Mouse (Mus musculus) cerebellum, adult (tissue): ENCODE measurements around the gene Cog5.

Experiments used
- ATAC-seq: cut with Nextera tagmentation; 2 replicates; pipeline ENCODE4 v1.9.2; 2017; ENCODE audit warnings: mild to moderate bottlenecking, moderate library complexity, mixed read lengths; ENCODE audit not compliant: insufficient number of reproducible peaks, low FRiP score, low TSS enrichment

Cog5 gene

GRCm38 (mm10) chr12:31706168-31706567 is 51.5 kb downstream of the Cog5 start:
- ATAC-seq = no peak

GRCm38 (mm10) chr12:31707531-31707930 is 52.9 kb downstream of the Cog5 start:
- ATAC-seq = no peak

DNA sequence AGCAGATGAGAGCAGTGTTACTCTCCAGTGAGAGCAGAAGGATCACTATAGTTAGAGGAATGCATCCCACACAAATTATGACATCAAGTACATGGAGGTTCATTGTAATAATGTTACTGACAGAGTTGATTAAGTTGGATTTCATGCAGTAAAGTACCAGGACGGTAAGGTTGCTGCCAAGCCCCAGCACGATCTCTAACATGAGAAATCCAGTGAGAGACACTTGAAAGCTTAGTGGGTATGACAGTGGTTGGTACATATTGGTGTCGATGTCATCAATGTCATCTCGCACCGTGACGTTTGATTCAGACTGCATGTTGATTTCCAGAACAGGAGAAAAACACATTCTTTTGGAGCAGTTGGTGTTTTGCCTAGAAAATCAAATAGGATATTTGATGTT is 55.0 kb downstream of the Cog5 start:
- no peak for ATAC-seq

- no peak for ATAC-seq
These were observed 57.6 kb downstream of the Cog5 start for GRCm38 (mm10) chr12:31712233-31712632.

GRCm38 (mm10) chr12:31712727-31713126 is 58.1 kb downstream of the Cog5 start:
- no peak for ATAC-seq

GRCm38 (mm10) chr12:31713600-31713999 is 58.9 kb downstream of the Cog5 start, which contains the start of gene Gpr22:
Gpr22 (minus strand) TSS chr12:31713947.
- peak; percentile 97 for ATAC-seq

DNA sequence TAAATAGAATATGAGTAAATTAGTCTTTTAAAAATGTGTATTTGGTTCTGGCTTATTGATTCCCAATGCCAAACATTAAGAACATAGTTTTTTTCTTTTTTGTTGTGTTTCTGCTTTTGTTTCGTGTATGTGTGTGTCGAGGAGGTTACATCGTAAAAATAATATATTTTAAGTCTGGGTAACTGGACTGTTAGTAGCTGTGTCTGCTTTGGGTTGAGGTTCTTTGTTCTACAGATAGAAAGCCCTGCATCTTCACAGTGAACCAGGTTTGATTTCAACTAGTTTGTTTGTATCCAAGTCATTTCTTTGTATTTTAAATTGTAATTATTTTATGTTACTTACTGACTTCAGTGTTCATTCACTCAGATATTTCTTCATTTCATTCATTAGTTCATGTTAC is 59.4 kb downstream of the Cog5 start:
- no peak for ATAC-seq

GRCm38 (mm10) chr12:31719586-31720275 is 65.1 kb downstream of the Cog5 start:
- ATAC-seq = no peak

DNA sequence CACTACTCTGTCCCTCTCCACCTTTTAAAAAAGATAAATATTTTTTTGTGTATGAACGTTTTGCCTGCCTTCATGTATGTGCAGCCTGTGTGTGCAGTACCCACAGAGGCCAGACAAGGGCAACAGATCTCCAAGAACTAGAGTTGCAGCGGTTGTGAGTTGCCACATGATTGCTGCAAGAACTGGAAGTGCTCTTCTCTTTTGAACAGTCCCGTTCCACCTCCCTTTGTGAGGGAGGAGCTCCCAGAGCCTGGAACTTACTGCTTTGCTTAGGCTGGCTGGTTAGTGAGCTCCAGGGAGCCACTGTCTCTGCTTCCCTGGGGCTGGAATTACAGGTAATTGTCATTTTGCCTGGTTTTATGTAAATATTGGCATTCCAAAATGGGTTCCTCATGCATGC is 69.9 kb downstream of the Cog5 start:
- no peak for ATAC-seq

DNA sequence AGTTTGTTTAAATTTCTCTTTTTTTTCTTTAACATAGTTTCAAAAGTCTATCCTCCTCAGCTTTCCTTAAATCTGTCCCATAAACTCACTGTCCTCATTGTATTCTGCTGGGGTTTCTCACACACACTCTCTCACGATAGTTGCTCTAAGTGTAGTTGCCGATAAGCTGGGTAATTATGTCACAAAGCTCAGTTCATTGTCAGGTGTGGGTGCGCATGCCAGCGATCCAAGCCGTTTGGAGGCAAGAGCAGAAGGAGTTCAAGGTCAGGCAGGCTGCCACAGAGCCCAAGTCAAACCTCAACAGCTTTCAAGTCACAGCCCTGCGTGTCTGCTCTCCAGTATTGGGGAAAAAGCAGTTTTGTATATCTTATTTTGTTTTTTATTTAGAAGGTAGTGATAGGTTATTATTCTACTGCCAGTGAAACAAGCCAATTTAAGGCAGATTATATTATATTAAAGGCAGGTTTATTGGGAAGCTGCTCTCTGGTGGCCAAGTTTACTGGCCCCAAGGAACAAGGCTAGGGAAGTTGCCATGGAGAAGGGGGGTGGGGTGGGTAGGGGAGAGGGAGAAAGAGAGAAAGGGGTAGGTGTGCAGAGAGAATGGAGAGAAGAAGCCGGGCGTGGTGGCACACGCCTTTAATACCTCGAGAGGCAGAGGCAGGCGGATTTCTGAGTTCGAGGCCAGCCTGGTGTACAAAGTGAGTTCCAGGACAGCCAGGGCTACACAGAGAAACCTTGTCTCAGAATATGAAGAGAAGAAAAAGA is 71.0 kb downstream of the Cog5 start:
- ATAC-seq = no peak

DNA sequence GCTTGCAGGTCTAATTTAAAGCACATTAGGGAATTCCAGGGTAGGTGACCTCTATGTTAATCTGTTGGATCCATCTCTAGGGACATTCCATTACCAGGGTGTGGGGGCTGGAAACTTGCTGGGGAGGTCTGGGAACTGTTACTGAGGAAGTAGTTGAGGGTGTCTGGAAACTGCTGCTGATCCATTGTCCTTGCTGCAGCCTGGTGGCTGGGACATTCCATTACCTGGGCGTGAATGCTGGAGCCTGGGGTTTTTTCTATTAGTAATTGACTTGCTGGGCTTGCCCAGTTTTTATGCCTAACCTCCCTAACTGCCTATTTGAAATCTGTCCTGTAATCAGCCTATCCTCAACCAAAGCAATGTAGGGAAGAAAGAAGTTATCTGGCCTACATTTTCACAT is 72.0 kb downstream of the Cog5 start:
- ATAC-seq = no peak

DNA sequence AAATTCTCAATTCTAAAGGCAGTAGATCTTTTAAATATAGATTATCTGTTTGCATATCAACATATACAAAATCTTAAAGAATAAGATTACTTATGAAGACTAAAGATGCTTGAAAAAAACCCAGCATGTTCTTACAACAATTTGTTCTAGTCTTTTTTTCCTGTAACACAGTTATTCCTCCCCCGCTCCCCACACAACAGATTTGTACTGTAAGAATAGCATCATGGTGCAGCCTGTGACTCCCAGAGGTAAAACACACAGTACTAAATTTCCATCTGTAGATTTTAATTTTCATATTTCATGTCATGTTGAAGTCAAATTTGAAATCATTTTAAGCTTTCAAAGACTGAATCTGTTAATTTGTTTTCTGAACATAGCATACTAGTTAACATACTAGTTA is 75.5 kb downstream of the Cog5 start:
- ATAC-seq = no peak

DNA sequence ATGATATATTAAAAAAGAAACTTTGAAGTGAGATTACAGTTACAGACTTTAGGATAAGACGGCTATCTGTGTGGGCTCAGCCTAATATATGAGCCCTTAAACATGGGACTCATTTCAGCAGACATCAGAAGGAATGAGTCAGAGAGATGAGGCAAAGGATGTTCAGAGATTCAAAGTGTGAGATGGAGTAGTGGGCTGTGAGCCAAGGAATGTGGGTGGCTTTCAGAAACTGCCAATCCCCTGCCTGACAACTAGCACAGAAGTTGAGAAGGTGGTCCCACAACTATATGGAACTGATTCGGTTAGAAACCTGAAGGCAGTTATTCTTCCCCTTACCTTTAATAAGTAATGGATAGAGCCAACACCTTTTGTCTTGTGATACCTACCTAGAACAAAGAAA is 79.9 kb downstream of the Cog5 start:
- ATAC-seq = no peak

DNA sequence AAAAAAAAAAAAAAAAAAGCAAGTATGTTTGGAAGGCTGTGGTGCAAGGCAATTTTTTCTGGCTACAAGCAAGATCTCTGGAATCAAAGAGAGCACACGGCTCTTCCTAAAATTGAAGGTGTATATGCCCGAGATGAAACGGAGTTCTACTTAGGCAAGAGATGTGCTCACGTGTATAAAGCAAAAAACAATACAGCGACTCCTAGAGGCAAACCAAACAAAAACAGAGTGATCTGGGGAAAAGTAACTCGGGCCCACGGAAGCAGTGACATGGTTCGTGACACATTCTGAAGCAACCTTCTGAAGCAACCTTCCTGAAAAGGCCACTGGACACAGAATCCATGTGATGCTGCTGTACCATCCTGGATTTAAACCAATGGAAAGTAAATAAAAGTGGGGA is 92.6 kb downstream of the Cog5 start:
- no peak for ATAC-seq

DNA sequence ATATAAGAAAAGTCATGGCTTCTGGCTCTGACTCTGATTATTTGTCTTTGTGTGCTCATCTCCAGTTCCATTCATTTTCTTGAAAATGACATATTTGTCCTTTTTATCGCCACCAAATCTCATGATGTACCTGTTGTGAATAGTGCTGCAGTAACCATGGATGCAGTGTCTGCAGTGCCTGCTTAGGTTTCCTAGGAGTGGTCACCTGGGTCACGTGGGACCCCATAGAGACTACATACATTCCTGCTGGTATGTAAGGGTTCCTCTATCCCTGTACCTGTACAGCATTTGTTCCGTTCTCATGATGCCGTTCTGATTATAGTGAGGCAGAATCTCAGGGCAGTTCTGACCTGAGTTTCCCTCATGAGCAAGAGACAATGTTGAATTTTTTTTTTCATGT is 95.2 kb downstream of the Cog5 start:
- no peak for ATAC-seq

DNA sequence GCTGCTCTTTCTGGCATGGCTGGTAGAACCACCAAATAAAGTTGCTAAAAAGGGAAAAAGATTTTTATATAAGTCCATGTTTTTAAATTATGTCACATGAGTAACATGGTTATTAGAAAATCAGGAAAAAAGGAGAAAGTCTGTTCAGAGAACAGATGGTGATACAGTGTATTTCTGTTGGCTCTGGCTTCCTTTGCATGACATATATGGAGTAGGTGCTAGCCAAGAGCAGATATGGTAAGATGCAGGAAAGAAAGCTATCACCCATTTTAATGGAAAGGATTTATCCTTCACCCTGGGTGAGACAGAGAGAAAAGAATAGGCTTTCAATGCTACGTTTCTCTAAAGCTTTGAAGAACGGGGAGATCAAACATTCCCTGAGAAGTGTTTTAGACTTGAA is 99.8 kb downstream of the Cog5 start:
- 0 out of 2 replicates have a peak, but pooled peaks have one; percentile 52 for ATAC-seq

DNA sequence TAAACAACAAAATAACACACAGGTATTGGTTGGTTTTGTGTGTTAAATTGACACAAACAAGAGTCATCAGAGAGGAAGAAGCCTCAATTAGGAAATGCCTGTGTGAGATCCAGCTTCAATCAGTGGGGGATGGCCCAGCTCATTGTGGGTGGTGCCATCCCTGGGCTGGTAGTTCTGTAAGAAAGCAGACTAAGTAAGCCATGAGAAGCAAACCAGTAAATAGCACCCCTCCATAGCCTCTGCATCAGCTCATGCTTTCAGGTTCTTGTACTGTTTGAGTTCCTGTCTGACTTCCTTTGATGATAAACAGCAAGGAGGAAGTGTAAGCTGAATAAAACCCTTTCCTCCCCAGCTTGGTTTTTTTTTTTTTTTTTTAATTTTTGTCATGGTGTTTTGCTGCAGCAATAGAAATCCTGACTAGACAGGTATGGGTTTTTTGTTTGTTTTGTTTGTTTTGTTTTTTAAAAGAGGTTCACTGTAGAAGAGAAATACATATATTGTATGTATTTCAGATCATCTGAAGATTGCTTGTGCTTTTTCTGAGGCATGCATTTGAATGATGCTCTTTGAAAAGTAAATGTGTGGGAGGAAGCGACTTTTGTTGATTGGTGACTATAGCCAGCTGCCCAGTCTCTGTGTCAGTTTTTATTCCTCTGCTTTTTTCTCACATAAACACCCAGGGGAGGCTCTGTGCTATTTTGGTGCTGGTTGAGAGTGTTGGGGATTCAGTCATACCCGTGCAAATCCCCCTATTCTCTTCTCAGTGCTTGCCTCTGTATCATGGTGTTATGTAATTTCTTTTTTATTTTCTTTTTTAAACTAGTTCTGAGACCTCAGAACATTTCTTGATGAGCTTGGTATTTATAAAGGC is 101.5 kb downstream of the Cog5 start:
- no peak for ATAC-seq

GRCm38 (mm10) chr12:31773612-31774011 is 118.9 kb downstream of the Cog5 start:
- ATAC-seq = no peak

- no peak for ATAC-seq
These were observed 129.6 kb downstream of the Cog5 start for GRCm38 (mm10) chr12:31784291-31784690.

DNA sequence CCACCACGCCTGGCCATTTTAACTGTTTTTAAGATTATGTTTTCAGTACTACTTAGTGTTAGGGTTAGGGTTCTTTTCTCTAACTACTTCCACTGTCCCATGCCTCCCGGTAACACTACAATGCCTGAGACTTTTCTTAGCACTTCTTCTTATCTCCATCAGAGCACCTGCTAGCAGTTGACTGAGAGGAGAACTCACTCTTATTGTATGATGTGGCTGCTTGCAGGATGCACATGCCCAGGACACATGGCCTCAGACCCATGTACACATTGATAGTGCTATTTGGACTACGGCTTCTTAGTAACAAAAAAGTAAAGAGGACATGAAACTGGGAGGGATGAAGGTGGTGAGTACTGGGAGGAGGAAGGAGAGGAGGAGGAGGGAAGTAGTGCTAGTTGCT is 133.9 kb downstream of the Cog5 start:
- no peak for ATAC-seq
